Mouse (Mus musculus) adrenal gland, postnatal 25 days (tissue): ENCODE results near the gene Synrg. TPM values are rescaled to one million over a fixed set of nuclear protein-coding genes. Genes with fewer than 3 reads are reported as not detected.

Experiments
- DNase-seq: peaks from one replicate; pipeline ENCODE4 v3.0.0; 2021; ENCODE audit warnings: mixed read lengths
- total RNA-seq: library from RNA; stranded (reverse); gene quantifications from 2 replicates; pipeline ENCODE4 v1.2.3, GENCODE M21; 2021

Synrg gene
- total RNA-seq, 1 experiment from 2014 or later = 48.2 TPM

GRCm38 (mm10) chr11:83981338-83981737 lies 17.1 kb downstream of the Synrg start:
- DNase-seq = peak; percentile 27

- DNase-seq = no peak
Measured at GRCm38 (mm10) chr11:83991701-83992100, 27.5 kb downstream of the Synrg start.

GRCm38 (mm10) chr11:83993428-83993827 lies 29.2 kb downstream of the Synrg start:
- no peak for DNase-seq

GRCm38 (mm10) chr11:83994481-83994880 lies 30.3 kb downstream of the Synrg start:
- no peak for DNase-seq

- DNase-seq = no peak
Measured at GRCm38 (mm10) chr11:83995535-83995950, 31.3 kb downstream of the Synrg start.

GRCm38 (mm10) chr11:83997171-83997868 lies 33.1 kb downstream of the Synrg start:
- no peak for DNase-seq

GRCm38 (mm10) chr11:83998993-83999392 lies 34.8 kb downstream of the Synrg start:
- no peak for DNase-seq

- no peak for DNase-seq
Measured at GRCm38 (mm10) chr11:83999411-83999915, 35.2 kb downstream of the Synrg start.

GRCm38 (mm10) chr11:84001257-84001656 lies 37.0 kb downstream of the Synrg start:
- DNase-seq = no peak

GRCm38 (mm10) chr11:84003986-84004385 lies 39.8 kb downstream of the Synrg start:
- DNase-seq = no peak

- no peak for DNase-seq
Measured at GRCm38 (mm10) chr11:84009001-84009400, 44.8 kb downstream of the Synrg start.

GRCm38 (mm10) chr11:84010411-84010810 lies 46.2 kb downstream of the Synrg start:
- no peak for DNase-seq

- no peak for DNase-seq
Measured at GRCm38 (mm10) chr11:84011050-84011449, 46.8 kb downstream of the Synrg start.

- DNase-seq = no peak
Measured at GRCm38 (mm10) chr11:84011576-84011975, 47.3 kb downstream of the Synrg start.

- no peak for DNase-seq
Measured at GRCm38 (mm10) chr11:84013105-84013504, 48.9 kb downstream of the Synrg start.

GRCm38 (mm10) chr11:84016147-84016809 lies 52.0 kb downstream of the Synrg start:
- no peak for DNase-seq

GRCm38 (mm10) chr11:84016810-84017508 lies 52.7 kb downstream of the Synrg start:
- DNase-seq = no peak

- no peak for DNase-seq
Measured at GRCm38 (mm10) chr11:84027231-84027630, 63.0 kb downstream of the Synrg start.

GRCm38 (mm10) chr11:84028271-84029028 lies 64.2 kb downstream of the Synrg start:
- DNase-seq = peak; percentile 43

GRCm38 (mm10) chr11:84031971-84032370 lies 67.7 kb downstream of the Synrg start:
- peak; percentile 60 for DNase-seq

GRCm38 (mm10) chr11:84032559-84032958 lies 68.3 kb downstream of the Synrg start:
- DNase-seq = no peak

- DNase-seq = no peak
Measured at GRCm38 (mm10) chr11:84033671-84034070, 69.4 kb downstream of the Synrg start.
